Mouse (Mus musculus): ENCODE results near the gene Dpp4.

Dpp4 gene

GRCm38 (mm10) chr2:62360872-62361271 is 51.2 kb downstream of the Dpp4 start:
- no peak for DNase-seq (ENCODE audit: low spot score in 2 of 2)

GRCm38 (mm10) chr2:62357259-62357658 is 54.8 kb downstream of the Dpp4 start:
- DNase-seq (ENCODE audit: low spot score in 2 of 2): no peak

DNA sequence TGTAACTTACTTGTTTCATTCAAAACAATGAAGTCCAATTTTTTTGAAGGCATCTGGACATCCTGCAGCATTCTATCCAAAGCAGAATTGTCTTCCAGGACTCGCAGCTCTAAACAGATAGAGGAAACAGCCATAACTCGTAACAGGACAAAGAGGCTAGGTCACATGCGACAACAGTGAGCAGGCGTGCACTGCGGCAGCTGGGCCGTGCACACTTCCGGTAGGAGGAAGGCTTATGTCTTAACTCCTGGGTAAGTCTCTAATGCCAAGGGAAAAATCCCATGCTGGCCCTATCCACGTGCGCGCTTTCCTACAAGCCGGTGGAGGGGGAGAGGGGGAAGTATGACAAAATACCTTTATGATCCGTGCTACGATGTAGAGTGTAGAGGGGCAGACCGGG is 55.4 kb downstream of the Dpp4 start:
- no peak for DNase-seq (ENCODE audit: low spot score in 2 of 2)

- DNase-seq (ENCODE audit: low spot score in 2 of 2): no peak
These were observed 56.3 kb downstream of the Dpp4 start for GRCm38 (mm10) chr2:62355766-62356165.

DNA sequence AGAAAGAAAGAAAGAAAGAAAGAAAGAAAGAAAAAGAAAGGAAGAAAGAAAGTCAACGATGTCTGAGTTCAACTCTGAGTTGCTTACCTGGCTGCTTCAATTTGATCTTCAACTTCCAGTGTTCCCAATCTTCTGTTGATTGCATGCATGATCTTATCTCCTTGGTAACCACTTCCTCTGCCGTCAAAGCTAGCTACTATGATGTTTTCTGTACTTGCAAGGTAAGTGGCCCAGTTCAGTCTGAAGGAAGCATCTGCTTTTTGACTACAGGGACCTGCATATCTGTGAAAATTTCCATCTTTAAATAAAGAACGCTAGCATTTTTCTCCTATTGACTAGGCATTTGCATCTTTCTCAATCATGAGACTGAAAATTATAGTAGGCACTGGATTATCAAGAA is 60.0 kb downstream of the Dpp4 start:
- no peak for DNase-seq (ENCODE audit: low spot score in 2 of 2)

DNA sequence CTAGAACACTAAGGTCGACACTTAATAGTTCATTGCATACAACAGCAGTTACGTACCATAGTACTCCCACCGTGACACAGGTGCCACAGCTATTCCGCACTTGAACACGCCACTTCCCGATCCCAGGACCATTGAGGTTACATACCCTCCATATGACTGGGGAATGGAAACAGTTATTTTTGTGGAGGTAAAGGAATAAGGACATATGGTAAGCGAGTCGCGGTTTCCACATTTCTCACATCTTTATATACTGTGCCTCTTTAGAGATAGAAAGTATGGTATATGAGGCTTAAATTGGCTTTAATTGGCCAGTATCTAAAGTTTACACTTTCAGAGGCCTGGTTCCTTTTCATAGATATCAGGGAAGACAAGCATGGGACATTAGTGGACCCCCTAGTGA is 64.3 kb downstream of the Dpp4 start:
- no peak for DNase-seq (ENCODE audit: low spot score in 2 of 2)

GRCm38 (mm10) chr2:62346771-62347170 is 65.3 kb downstream of the Dpp4 start:
- DNase-seq (ENCODE audit: low spot score in 2 of 2): no peak

GRCm38 (mm10) chr2:62344367-62344766 is 67.7 kb downstream of the Dpp4 start:
- no peak for DNase-seq (ENCODE audit: low spot score in 2 of 2)

DNA sequence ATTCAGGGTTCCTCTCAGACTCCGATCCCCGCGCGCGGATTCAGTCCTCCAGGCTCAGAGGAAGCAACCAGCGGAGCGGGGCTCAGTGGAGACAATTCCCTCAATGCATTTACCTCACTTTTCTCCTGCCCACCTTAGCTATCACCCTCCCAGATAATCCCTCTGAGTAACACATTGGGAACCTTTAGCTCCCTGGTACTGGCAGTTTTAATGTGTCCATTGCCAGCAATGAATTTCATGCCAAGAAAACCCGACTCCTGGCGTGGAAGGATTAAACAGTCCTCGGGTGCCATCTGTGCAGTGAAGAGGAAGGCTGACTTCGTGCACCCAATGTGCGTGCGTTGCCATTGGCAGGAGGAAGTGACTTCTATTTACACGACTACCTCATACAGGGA is 70.3 kb downstream of the Dpp4 start:
- DNase-seq (ENCODE audit: low spot score in 2 of 2): peak; percentile 64 to 65

GRCm38 (mm10) chr2:62341061-62341733 is 70.8 kb downstream of the Dpp4 start:
- DNase-seq (ENCODE audit: low spot score in 2 of 2): no peak

- DNase-seq (ENCODE audit: low spot score in 2 of 2): no peak
These were observed 72.6 kb downstream of the Dpp4 start for GRCm38 (mm10) chr2:62339222-62339944.

GRCm38 (mm10) chr2:62337086-62337485 is 74.9 kb downstream of the Dpp4 start:
- no peak for DNase-seq (ENCODE audit: low spot score in 2 of 2)

- DNase-seq (ENCODE audit: low spot score in 2 of 2): no peak
These were observed 77.4 kb downstream of the Dpp4 start for GRCm38 (mm10) chr2:62334397-62335243.

GRCm38 (mm10) chr2:62332465-62332864 is 79.6 kb downstream of the Dpp4 start:
- no peak for DNase-seq (ENCODE audit: low spot score in 2 of 2)

DNA sequence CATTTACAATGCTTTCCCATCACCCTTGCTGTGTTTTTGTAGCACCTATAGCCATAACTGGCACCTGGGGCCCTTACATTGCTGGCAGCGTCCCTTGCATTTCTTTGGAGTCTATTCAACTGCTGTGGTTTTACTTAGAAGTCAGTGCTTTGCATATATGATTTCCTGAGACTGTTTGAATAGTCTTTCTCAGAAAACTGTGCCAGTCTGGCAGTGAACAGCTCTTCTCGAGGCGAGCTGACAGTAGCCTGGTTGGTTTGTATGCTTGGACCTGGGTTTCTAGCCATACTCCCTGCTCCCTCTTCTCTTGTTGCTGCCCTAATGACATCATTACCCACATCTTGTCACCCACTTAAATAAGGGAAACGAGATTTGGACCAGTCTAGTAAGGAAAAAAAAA is 80.1 kb downstream of the Dpp4 start:
- peak in 1 of 2 experiments; percentile 47 for DNase-seq (ENCODE audit: low spot score in 2 of 2)

GRCm38 (mm10) chr2:62325388-62325787 is 86.6 kb downstream of the Dpp4 start:
- no peak for DNase-seq (ENCODE audit: low spot score in 2 of 2)

- peak in 1 of 2 experiments; percentile 40 for DNase-seq (ENCODE audit: low spot score in 2 of 2)
These were observed 88.9 kb downstream of the Dpp4 start for GRCm38 (mm10) chr2:62323078-62323637.

- DNase-seq (ENCODE audit: low spot score in 2 of 2): no peak
These were observed 92.5 kb downstream of the Dpp4 start for GRCm38 (mm10) chr2:62319489-62319888.

DNA sequence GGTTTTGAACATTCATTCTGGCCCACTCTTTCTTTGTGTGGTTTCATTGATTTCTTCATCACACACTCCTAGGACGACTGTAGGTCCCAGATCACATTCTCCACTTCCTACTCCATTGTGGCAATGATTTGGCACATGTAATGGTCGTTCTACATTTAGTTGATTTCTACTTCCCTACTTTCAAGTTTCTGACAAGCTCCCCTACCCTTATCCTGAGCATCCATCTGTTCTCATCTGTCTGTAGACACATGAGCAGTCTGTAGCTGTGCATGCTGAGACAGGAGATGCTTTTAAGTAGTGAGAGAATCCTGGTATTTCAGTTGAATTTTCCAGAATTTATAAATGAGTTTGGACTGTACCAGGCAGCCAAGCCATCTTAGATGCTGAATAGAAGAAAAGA is 95.1 kb downstream of the Dpp4 start:
- DNase-seq (ENCODE audit: low spot score in 2 of 2): no peak

DNA sequence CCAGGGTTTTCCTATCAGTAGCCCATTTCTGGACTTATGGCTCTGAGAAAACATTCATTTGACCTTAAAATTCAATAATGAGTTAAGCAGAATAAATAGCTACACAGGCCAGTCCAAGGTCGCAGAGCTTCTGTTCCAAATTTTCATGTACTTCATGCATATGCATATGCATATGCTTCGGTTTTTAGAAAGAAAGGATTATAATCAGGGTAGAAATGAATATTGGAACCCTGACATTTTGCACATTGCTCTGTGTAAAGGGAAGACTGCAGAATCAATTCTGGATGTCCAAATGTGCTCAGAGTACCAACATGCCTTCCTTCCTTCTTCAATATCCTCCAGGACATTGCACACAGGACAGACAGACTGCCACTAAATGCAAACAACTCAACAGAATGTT is 104.6 kb downstream of the Dpp4 start:
- DNase-seq (ENCODE audit: low spot score in 2 of 2): no peak

GRCm38 (mm10) chr2:62306978-62307377 is 105.1 kb downstream of the Dpp4 start:
- DNase-seq (ENCODE audit: low spot score in 2 of 2): no peak

DNA sequence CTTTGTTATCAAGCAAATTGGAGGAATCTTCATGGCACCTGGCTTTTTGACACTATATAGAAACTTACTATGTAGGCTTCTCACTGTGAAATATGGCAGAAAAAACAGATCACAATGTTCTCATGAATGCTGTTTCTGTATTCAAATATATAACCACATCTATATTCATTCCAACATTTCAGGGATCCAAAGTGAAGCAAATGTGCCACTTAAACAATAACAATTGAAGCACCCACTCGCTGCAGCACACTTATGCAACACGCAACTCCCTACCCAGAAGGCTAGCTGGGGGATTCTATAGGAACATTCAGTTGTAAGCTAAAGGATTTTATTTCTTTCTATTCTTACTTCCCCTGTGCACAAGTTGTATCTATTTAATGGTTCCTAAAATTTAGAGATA is 110.3 kb downstream of the Dpp4 start:
- DNase-seq (ENCODE audit: low spot score in 2 of 2): no peak

All from right cerebral cortex, postnatal 10 days (tissue).